Mouse (Mus musculus) neural tube, embryonic 11.5 days (tissue): ENCODE measurements around the gene Sel1l3. TPM values are rescaled to one million over a fixed set of nuclear protein-coding genes. Genes with fewer than 3 reads are reported as not detected.

Experiments used
- ATAC-seq: fragments of 200-750 bp; cut with Nextera tagmentation; 2 replicates; pipeline ENCODE4 v1.8.0; 2017; ENCODE audit warnings: moderate number of reproducible peaks, mild to moderate bottlenecking, moderate TSS enrichment, moderate library complexity; ENCODE audit not compliant: insufficient read depth, low FRiP score, low TSS enrichment
- DNase-seq: peaks from one replicate; pipeline ENCODE4 v3.0.0-alpha.2; 2015; ENCODE audit warnings: low spot score
- H3K27ac ChIP-seq: fragments of 300-500 bp; sonication (generic); 2 replicates; pipeline ENCODE4 v1.5.1; 2014; ENCODE audit warnings: low read depth, mild to moderate bottlenecking, low read length
- H3K27me3 ChIP-seq: fragments of 300-500 bp; sonication (generic); 2 replicates; pipeline ENCODE4 v1.6.1; 2014; ENCODE audit warnings: mild to moderate bottlenecking, low read length, mixed read lengths; ENCODE audit not compliant: control insufficient read depth, insufficient read depth
- H3K36me3 ChIP-seq: fragments of 300-500 bp; sonication (generic); 2 replicates; pipeline ENCODE4 v1.6.1; 2014; ENCODE audit warnings: mild to moderate bottlenecking, low read length, moderate library complexity, mixed read lengths; ENCODE audit not compliant: control insufficient read depth, insufficient read depth
- H3K4me1 ChIP-seq: fragments of 300-500 bp; sonication (generic); 2 replicates; pipeline ENCODE4 v1.6.1; 2014; ENCODE audit warnings: low read length, mixed read lengths; ENCODE audit not compliant: control insufficient read depth, insufficient read depth
- H3K4me2 ChIP-seq: fragments of 300-500 bp; sonication (generic); 2 replicates; pipeline ENCODE4 v1.6.1; 2014; ENCODE audit warnings: low read depth, mild to moderate bottlenecking, moderate library complexity
- H3K4me3 ChIP-seq: fragments of 300-500 bp; sonication (generic); 2 replicates; pipeline ENCODE4 v1.5.1; 2014; ENCODE audit warnings: low read depth, low read length
- H3K9ac ChIP-seq: fragments of 300-500 bp; sonication (generic); 2 replicates; pipeline ENCODE4 v1.6.1; 2014; ENCODE audit warnings: mild to moderate bottlenecking, low read length
- H3K9me3 ChIP-seq: fragments of 300-500 bp; sonication (generic); 2 replicates; pipeline ENCODE4 v1.6.1; 2016; ENCODE audit warnings: low read length; ENCODE audit not compliant: control insufficient read depth
- WGBS: fragments of 180-500 bp; shearing (Covaris S2); extraction: QIAGEN DNeasy Blood & Tissue Kit; methylation state at CpG from one replicate; pipeline ENCODE4 v1.1.7; 2014; 5-methylcytosine and 5-hydroxymethylcytosine counted together
- polyA plus RNA-seq: library from polyadenylated mRNA; unstranded; fragments of >200 nt; fragmentation: Nextera tagmentation; extraction: Ambion mirVana; gene quantifications from 2 replicates; pipeline ENCODE4 v1.2.1, GENCODE M21; 2014

Gene Sel1l3
- polyA plus RNA-seq, 1 experiment from 2014 or later, result 3.4 TPM

DNA sequence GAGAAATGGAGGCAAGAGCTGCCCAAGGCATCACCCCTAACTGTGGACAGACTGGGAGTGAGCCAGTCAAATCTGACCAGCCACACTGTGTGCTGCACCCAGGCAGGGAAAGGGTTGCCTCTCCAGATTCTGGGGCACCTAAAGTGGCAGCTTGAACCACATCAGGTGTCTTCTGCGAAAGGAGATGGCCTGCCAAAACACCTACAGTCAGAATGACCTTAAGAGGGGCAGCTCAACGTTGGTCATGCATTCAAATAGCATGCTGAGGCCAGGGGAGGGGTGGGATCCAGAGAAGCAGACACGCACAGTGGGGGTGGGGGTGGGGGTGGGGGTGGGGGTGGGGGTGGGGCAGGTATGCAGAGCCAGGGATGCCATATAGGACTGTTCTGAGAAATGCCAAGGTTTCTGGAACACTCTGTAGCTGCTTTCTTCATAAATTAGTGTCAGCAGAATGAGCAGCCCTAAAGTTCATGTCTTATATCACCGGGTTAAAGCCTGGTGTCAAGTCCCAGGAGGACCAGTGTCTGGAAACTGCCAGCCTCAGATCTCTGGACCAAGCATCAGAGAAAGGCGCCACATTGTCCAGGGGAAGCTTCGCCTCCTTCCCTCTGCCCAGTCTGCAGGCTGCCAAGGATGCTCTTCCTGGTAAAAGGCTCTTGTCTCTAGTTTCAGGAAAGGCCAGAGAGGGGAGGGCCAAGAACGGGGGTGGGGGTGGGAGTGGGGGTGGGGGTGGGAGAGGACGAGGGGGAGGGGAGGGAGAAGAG lies 65.4 kb downstream of the Sel1l3 start:
- Histone ChIP-seq H3K36me3 (no peaks in the 10 kb centered on the region), H3K27ac (no peak overlapping the region), H3K27me3 (no peaks in the 10 kb centered on the region), H3K4me3 (no peak overlapping the region), H3K9me3 (no peaks in the 10 kb centered on the region), H3K4me2 (no peak overlapping the region), H3K4me1 (peaks cover 2% of the 10 kb centered on the region; the same call in 1 of the 2 replicates), H3K9ac (no peak overlapping the region)
- 60% methylated on average over 8 of the region's 8 CpGs for WGBS
- no peak for ATAC-seq
- DNase-seq, result no peak

DNA sequence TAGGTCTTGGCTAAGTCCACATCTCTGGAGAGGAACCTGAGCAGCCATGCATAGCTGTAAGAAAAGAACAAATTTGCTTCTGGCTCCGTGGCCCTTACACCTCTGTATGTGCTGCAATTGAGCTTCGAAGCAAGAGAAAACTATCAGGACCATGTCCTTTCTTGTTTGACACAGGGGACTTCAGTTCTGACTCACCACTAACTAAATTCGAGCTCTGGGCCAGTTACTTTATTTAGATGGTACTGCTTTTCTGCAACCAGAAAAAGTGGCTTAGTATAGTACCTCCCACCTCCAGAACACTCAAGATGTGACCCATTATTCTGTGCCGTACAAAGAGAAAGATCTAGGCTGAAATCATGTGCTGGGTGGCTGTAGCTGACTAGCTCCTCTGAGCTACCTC lies 66.3 kb downstream of the Sel1l3 start:
- no peaks in the 10 kb centered on the region for H3K27me3 ChIP-seq
- H3K4me2 ChIP-seq, result no peak overlapping the region
- no peak overlapping the region for H3K9ac ChIP-seq
- no peak for ATAC-seq
- no peaks in the 10 kb centered on the region for H3K36me3 ChIP-seq
- H3K4me1 ChIP-seq, result peaks cover 2% of the 10 kb centered on the region; the same call in 1 of the 2 replicates
- no peak overlapping the region for H3K27ac ChIP-seq
- H3K9me3 ChIP-seq, result no peaks in the 10 kb centered on the region
- H3K4me3 ChIP-seq, result no peak overlapping the region
- 87% methylated on average over 4 of the region's 4 CpGs for WGBS
- DNase-seq, result no peak

- 67% methylated on average over 4 of the region's 4 CpGs for WGBS
- H3K4me3 ChIP-seq, result no peak overlapping the region
- no peaks in the 10 kb centered on the region for H3K27me3 ChIP-seq
- no peak overlapping the region for H3K4me2 ChIP-seq
- H3K4me1 ChIP-seq, result peaks cover 2% of the 10 kb centered on the region; the same call in 1 of the 2 replicates
- H3K36me3 ChIP-seq, result no peaks in the 10 kb centered on the region
- DNase-seq (no peak), ATAC-seq (no peak)
- H3K9ac ChIP-seq, result no peak overlapping the region
- H3K9me3 ChIP-seq, result no peaks in the 10 kb centered on the region
- H3K27ac ChIP-seq, result no peak overlapping the region
These were observed 67.1 kb downstream of the Sel1l3 start for GRCm38 (mm10) chr5:53146684-53147061.

GRCm38 (mm10) chr5:53146049-53146683 lies 67.6 kb downstream of the Sel1l3 start:
- H3K4me1 ChIP-seq, result peaks cover 2% of the 10 kb centered on the region; the same call in 1 of the 2 replicates
- 35% methylated on average over 10 of the region's 10 CpGs for WGBS
- H3K4me2 ChIP-seq, result no peak overlapping the region
- H3K27me3 ChIP-seq, result no peaks in the 10 kb centered on the region
- H3K9ac ChIP-seq, result no peak overlapping the region
- H3K27ac ChIP-seq, result no peak overlapping the region
- H3K9me3 ChIP-seq, result no peaks in the 10 kb centered on the region
- no peak for ATAC-seq
- H3K36me3 ChIP-seq, result no peaks in the 10 kb centered on the region
- H3K4me3 ChIP-seq, result no peak overlapping the region
- DNase-seq, result peak; percentile 18

DNA sequence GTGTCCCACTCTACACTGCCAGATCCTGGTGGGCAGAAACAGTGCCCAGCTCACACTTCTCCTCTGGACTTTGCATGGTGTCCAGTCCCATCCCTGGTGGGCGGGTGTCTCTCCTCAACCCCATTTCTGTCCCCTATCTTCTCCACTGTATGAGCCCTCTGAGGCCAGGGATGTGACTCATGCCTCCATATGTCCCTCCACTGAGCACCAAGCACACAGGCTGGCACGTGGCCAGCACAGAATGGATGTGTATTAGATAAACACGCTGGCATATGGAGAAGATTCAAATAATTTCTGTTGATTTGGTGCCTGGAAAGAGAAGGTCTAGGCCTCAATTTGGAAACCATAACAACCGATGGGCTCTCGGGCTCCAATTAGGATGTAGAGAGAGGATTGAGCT lies 71.1 kb downstream of the Sel1l3 start:
- 90% methylated on average over 5 of the region's 5 CpGs for WGBS
- H3K36me3 ChIP-seq, result no peaks in the 10 kb centered on the region
- H3K4me1 ChIP-seq, result peaks cover 2% of the 10 kb centered on the region; the same call in 1 of the 2 replicates
- H3K9me3 ChIP-seq, result no peaks in the 10 kb centered on the region
- no peak for DNase-seq
- no peak overlapping the region for H3K27ac ChIP-seq
- no peak overlapping the region for H3K4me2 ChIP-seq
- no peak overlapping the region for H3K9ac ChIP-seq
- ATAC-seq, result no peak
- H3K27me3 ChIP-seq, result no peaks in the 10 kb centered on the region
- no peak overlapping the region for H3K4me3 ChIP-seq

DNA sequence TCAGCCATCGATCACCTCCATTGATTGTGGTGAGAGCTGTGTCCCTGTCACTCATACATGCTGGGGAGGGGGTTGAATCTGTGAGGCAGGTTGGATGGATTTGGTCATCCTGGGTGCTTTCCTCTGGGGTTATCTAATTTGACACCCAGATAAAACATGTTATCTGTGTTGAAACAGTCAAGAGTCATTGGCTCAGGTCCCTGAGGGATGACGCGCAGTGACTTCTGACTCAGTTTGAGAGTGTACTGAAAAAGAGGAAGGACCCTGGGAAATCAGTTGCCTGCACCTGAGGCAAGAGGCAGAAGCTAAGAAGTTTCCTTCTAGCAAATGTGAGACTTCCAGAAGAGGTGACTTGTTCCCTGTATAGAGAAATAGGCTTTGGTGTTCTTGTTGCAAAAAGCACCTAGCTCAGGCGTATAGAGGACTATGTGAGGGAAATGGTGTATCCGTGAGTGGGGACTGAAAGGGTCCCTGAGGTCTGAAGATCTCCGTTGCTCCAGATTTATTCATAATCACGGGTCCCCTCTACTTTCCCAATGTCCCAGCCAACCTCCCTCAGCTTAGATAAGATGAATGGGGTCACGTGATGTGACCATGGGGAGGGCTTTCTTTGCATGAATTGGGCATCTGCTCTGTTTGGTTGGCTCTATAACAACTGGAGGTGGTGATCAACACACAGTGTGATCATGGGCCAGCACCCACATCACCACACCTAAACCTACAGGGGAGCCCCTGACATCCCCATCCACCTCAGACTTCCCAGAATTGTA lies 73.4 kb downstream of the Sel1l3 start:
- no peak for ATAC-seq
- Histone ChIP-seq H3K27ac (no peak overlapping the region), H3K4me3 (no peak overlapping the region), H3K4me1 (no peaks in the 10 kb centered on the region), H3K9me3 (no peaks in the 10 kb centered on the region), H3K9ac (no peak overlapping the region), H3K27me3 (no peaks in the 10 kb centered on the region), H3K36me3 (no peaks in the 10 kb centered on the region), H3K4me2 (no peak overlapping the region)
- DNase-seq, result no peak
- WGBS, result 91% methylated on average over 8 of the region's 8 CpGs

DNA sequence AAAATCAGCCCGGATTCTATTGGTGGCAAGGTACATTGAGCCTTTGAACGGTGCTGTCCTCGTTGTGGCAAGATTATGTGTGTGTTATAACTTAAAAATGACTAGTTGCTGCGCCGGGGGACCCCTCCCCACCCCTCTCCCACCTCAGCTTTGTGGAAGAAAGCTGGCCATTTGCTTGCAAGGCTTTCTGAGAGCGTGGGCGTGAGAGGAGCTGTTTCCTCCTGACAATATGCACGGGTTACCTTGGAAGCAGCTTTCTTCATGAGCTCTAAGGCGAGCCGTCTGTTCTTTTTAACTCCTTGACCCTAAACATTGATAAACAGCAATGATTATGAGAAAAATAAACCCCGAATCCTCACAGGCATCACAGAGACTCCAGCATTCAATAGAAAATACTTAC lies 74.2 kb downstream of the Sel1l3 start:
- Histone ChIP-seq H3K27ac (no peak overlapping the region), H3K4me2 (no peak overlapping the region), H3K27me3 (no peaks in the 10 kb centered on the region), H3K4me1 (no peaks in the 10 kb centered on the region), H3K9me3 (no peaks in the 10 kb centered on the region), H3K4me3 (no peak overlapping the region), H3K36me3 (no peaks in the 10 kb centered on the region), H3K9ac (no peak overlapping the region)
- 60% methylated on average over 11 of the region's 11 CpGs for WGBS
- DNase-seq (no peak), ATAC-seq (no peak)

DNA sequence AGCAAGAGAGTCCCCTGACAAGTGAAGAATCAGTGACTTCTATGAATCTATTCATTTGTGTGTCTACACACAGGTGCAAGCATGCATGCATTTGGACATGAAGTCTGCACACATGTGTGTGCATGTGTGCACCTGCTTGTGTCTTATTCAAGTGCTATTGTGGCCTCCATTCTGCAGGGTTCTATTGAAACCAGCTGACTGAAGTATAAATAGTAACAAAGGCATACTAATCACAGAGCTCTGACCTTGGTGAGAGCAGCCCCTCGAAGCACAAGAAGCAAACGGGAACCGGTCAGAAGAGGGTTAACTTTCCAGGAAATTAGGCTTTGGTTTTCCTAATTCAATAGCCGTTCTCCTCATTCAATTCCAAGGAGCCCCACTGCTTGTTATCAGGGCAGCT lies 74.6 kb downstream of the Sel1l3 start:
- 42% methylated on average over 4 of the region's 4 CpGs for WGBS
- no peak for DNase-seq

More for the DNA sequence above, 74.6 kb downstream of the Sel1l3 start:
- ATAC-seq, result no peak
- Histone ChIP-seq H3K27ac (no peak overlapping the region), H3K36me3 (no peaks in the 10 kb centered on the region), H3K4me1 (no peaks in the 10 kb centered on the region), H3K27me3 (no peaks in the 10 kb centered on the region), H3K4me3 (no peak overlapping the region), H3K4me2 (no peak overlapping the region), H3K9ac (no peak overlapping the region), H3K9me3 (no peaks in the 10 kb centered on the region)
